Mouse (Mus musculus) T-helper 1 cell (primary cell): Measurements from ENCODE around the gene Cfl1.
"Not testable (repeated sequence)": the region's sequence is repeated elsewhere in the genome, so short reads cannot be mapped to it uniquely, and the experiment has no call there.

ENCODE experiments used
- in situ Hi-C: fragments of 300-600 bp; cut with MboI, MseI; formaldehyde crosslinking; loops from one replicate; pipeline ENCODE4 v1.15.1; 2025; ENCODE audit warnings: high pct_unique_total_duplicates

Gene Cfl1

GRCm38 (mm10) chr19:5488878-5489571, 1.2 kb upstream of the Cfl1 start:
- in situ Hi-C loops = no loop called here

DNA sequence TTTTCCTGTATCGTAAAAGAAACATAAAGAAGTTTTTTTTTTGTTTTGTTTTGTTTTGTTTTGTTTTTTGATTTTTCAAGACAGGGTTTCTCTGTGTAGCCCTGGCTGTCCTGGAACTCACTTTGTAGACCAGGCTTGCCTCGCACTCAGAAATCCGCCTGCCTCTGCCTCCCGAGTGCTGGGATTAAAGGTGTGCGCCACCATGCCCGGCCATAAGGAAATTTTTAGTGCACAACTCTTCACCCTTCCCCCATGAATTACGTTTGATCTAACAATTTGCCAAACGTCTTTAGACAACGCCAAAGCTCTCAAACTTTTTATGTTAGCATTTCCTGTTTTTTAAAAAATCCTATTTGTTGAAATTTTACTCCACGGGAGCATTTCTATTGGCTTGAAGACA, 534 bp upstream of the Cfl1 start:
- in situ Hi-C loops = not testable (repeated sequence)

- in situ Hi-C loops = no loop called here
These were observed 848 bp downstream of the Cfl1 start for GRCm38 (mm10) chr19:5490898-5491708.

GRCm38 (mm10) chr19:5492641-5493040, 2.4 kb downstream of the Cfl1 start:
- in situ Hi-C loops = no loop called here

GRCm38 (mm10) chr19:5493301-5493721, 3.1 kb downstream of the Cfl1 start:
- in situ Hi-C loops = not testable (repeated sequence)

DNA sequence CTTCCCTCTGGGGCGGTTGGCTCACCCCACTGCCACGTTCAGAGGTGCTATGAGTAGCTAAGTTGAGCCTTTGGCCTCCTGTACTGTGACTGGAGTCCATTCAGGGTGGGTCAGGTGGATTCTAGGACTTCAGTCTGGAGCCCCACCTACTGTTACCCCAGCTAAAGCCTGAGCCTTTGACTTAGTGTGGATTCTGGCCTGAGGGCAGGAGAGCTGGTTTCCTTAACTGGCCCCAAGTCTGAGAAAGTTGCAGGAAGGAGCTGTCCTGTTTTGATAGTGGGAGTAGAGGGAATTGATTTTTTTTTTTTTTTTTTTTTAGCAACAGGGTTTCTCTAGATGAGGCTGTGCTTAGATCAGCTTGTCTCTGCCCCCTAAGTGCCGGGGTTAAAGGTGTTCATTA, 4.1 kb downstream of the Cfl1 start:
- in situ Hi-C loops = no loop called here

GRCm38 (mm10) chr19:5495353-5496051, 5.2 kb downstream of the Cfl1 start:
- in situ Hi-C loops = no loop called here

DNA sequence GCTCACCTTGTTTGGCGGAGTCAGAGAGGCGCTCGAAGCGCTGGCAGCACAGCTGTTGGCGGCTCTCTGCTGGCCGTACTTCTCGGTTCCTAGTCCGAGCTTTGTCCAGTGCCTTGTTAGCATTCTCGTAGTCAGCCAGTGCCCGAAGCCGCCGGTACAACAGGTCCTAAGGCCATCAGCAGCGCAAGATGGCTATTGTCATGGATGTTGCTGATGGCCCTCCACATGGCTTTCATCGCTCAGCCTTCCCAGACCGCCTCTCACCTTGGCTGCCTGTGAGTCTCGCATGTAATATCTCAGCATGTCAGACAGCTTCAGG, 5.8 kb downstream of the Cfl1 start:
- in situ Hi-C loops = no loop called here

- in situ Hi-C loops = no loop called here
These were observed 10.1 kb downstream of the Cfl1 start for GRCm38 (mm10) chr19:5500330-5500875.

- in situ Hi-C loops = no loop called here
These were observed 13.4 kb downstream of the Cfl1 start, which contains the start of gene 1700020D05Rik for GRCm38 (mm10) chr19:5503687-5504086. Gene 1700020D05Rik (minus strand): TSS chr19:5503787.

GRCm38 (mm10) chr19:5510031-5511026, 20.1 kb downstream of the Cfl1 start, which contains the start of gene Snx32:
Gene Snx32 (minus strand): TSS chr19:5510538.
- in situ Hi-C loops = no loop called here

GRCm38 (mm10) chr19:5511074-5511632, 20.9 kb downstream of the Cfl1 start:
- in situ Hi-C loops = no loop called here

DNA sequence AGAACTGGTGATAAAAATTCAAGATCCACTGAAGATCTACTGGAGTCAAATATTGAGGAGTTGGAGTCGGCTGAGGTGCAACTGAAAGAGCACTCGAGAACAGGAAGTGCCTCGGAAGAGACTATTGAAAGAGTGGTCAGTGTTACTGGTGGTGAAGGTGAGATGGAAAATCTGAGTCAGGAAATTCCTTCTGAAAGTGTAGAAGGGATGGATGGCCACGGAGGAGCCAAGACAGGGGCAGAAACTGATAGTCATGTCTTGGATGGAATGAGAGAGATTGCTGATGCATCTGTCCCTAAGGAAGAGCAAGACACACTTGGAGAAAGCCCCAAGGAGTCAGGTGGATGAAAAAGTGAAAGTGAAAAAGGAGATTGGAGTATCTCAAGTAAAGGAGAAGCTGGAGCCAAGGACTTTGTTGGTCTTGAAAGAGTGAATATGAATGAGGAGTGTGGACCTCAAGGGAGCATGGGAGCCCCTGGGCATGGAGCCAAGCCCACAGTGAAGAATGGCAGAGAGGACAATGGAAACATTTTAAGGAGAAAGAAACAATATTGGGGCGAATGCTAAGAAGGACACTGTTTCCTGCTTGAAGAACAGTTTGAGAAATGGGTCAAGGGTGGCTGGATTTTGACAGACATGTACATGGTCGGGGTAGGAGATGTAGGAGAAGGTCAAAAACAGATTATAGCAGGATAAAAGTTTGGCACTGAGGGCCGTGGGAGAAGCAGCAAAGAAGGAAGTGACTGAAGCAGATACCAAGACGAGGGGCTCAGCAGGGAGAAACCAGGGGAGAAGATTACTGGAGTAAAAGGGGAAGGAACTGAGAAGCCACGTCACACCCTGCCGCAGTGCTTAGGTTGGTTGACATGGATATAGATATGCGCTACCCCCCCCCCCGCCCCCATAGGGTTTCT, 22.1 kb downstream of the Cfl1 start:
- in situ Hi-C loops = no loop called here

- in situ Hi-C loops = no loop called here
These were observed 22.7 kb downstream of the Cfl1 start for GRCm38 (mm10) chr19:5513005-5513349.

- in situ Hi-C loops = loop anchor here (5.0 kb wide), 1 partner anchor 41 kb away; no protein-coding TSS in a partner anchor
These were observed 25.9 kb downstream of the Cfl1 start for GRCm38 (mm10) chr19:5515840-5516777.

- in situ Hi-C loops = loop anchor here (5.0 kb wide), 1 partner anchor 40 kb away; no protein-coding TSS in a partner anchor
These were observed 26.8 kb downstream of the Cfl1 start for GRCm38 (mm10) chr19:5516906-5517505.

- in situ Hi-C loops = loop anchor here (5.0 kb wide), 1 partner anchor 39 kb away; no protein-coding TSS in a partner anchor
These were observed 28.5 kb downstream of the Cfl1 start for GRCm38 (mm10) chr19:5518721-5519120.

DNA sequence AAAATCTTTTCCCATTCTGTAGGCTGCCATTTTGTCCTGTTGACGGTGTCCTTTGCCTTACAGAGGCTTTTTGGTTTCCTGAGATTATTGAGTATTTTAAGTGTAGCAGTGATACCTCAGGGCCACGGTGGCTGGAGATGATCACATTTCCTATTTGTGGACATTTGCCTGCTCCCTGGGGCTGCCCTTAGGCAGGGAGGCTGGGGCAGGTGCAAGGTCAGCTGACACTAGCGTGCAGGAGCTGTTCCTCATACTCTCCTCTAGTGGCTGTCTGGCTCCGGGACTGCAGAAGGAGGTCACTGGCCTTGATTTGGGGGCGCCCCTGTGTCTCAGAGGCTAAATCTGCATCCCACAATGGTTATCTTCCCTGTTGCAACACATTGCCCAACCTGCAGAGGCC, 34.9 kb downstream of the Cfl1 start:
- in situ Hi-C loops = no loop called here
